Comparison of ENCODE assay signal across 12 mouse cellular contexts in genomic region chr14:73174091-73174995, GRCm38 (mm10). TPM values are rescaled to one million over a fixed set of nuclear protein-coding genes. Genes with fewer than 3 reads are reported as not detected.
DNase-seq lines count a peak whose midpoint lies in the region; ATAC-seq and TF ChIP-seq lines count a peak whose summit lies in the region.
"Had no signal": no experiment of that assay in that cellular context is flagged by ENCODE, and none has a peak within 500 bp of the region (broad histone marks: within the 10 kb centered on the region; RNA-seq: fewer than 3 reads in every experiment).

No protein-coding gene starts in this region.

- no peak overlapping the region for H3K4me3 ChIP-seq in embryonic facial prominence, embryonic 12.5 days
- no peak overlapping the region for H3K4me3 ChIP-seq in embryonic facial prominence, embryonic 10.5 days
- H3K4me3 ChIP-seq in left cerebral cortex, adult 2 months = no peak overlapping the region
- no peak overlapping the region for H3K4me3 ChIP-seq in midbrain, postnatal 0 days (ENCODE audit: low read depth, low read length)
- H3K4me3 ChIP-seq: hindbrain, embryonic 10.5 days; limb, embryonic 15.5 days had no signal

- no peaks in the 10 kb centered on the region for H3K9me3 ChIP-seq in embryonic facial prominence, embryonic 12.5 days
- no peaks in the 10 kb centered on the region for H3K9me3 ChIP-seq in embryonic facial prominence, embryonic 10.5 days
- no peaks in the 10 kb centered on the region for H3K9me3 ChIP-seq in midbrain, postnatal 0 days (ENCODE audit: low read length)
- H3K9me3 ChIP-seq: hindbrain, embryonic 10.5 days; limb, embryonic 15.5 days had no signal

- H3K4me1 ChIP-seq in embryonic facial prominence, embryonic 12.5 days = 0 out of 2 replicates have a peak, but pooled peaks cover 2% of the 10 kb centered on the region
- H3K4me1 ChIP-seq in embryonic facial prominence, embryonic 10.5 days = no peaks in the 10 kb centered on the region
- H3K4me1 ChIP-seq in midbrain, postnatal 0 days (ENCODE audit: insufficient read depth, low read length) = no peaks in the 10 kb centered on the region
- H3K4me1 ChIP-seq: hindbrain, embryonic 10.5 days had no signal

- no peak for ATAC-seq in embryonic facial prominence, embryonic 12.5 days (ENCODE audit: insufficient number of reproducible peaks, insufficient read depth, low FRiP score, low TSS enrichment)
- no peak for ATAC-seq in midbrain, postnatal 0 days (ENCODE audit: low FRiP score)

- no peak for TF ChIP-seq CTCF in left cerebral cortex, adult 2 months (IDR thresholded peaks at IDR 0.05)
- TF ChIP-seq CTCF in brain, embryonic 14.5 days (IDR thresholded peaks at IDR 0.05; ENCODE audit: borderline replicate concordance, extremely low read depth, insufficient read depth, insufficient read length) = no peak
- no peak for TF ChIP-seq CTCF in midbrain, postnatal 0 days (IDR thresholded peaks at IDR 0.05)

- 74% methylated on average over 7 of the region's 7 CpGs for WGBS in embryonic facial prominence, embryonic 12.5 days
- 86% methylated on average over 7 of the region's 7 CpGs for WGBS in embryonic facial prominence, embryonic 10.5 days
- whole genome bisulfite sequencing in midbrain, postnatal 0 days = 83% methylated on average over 7 of the region's 7 CpGs

- no peak for TF ChIP-seq POLR2A in brain, embryonic 14.5 days (IDR thresholded peaks at IDR 0.05; ENCODE audit: borderline replicate concordance, extremely low read depth, insufficient read depth, insufficient read length, poor library complexity, severe bottlenecking)

- H3K36me3 ChIP-seq in embryonic facial prominence, embryonic 12.5 days = peaks cover 92% of the 10 kb centered on the region
- H3K36me3 ChIP-seq in embryonic facial prominence, embryonic 10.5 days (replicated peaks) = peaks cover 100% of the 10 kb centered on the region
- peaks cover 25% of the 10 kb centered on the region for H3K36me3 ChIP-seq in midbrain, postnatal 0 days (ENCODE audit: insufficient read depth, low read length)

- no peaks in the 10 kb centered on the region for H3K27me3 ChIP-seq in embryonic facial prominence, embryonic 12.5 days
- H3K27me3 ChIP-seq in embryonic facial prominence, embryonic 10.5 days (replicated peaks; ENCODE audit: low read depth, poor library complexity, severe bottlenecking) = no peaks in the 10 kb centered on the region
- no peaks in the 10 kb centered on the region for H3K27me3 ChIP-seq in midbrain, postnatal 0 days (ENCODE audit: insufficient read depth, low read length)
- H3K27me3 ChIP-seq: limb, embryonic 15.5 days had no signal

- H3K4me2 ChIP-seq in embryonic facial prominence, embryonic 12.5 days (replicated peaks) = no peak overlapping the region
- H3K4me2 ChIP-seq in midbrain, postnatal 0 days (ENCODE audit: low read depth, low read length, poor library complexity, severe bottlenecking) = no peak overlapping the region
- H3K4me2 ChIP-seq: limb, embryonic 15.5 days had no signal

- no peak for DNase-seq in embryonic facial prominence, embryonic 10.5 days (ENCODE audit: low spot score)
- DNase-seq in left cerebral cortex, adult 2 months (ENCODE audit: extremely low spot score in 1 of 2, low spot score in 2 of 2) = no peak
- no peak for DNase-seq in left cerebral cortex, postnatal 4 days
- peak; percentile 80 for DNase-seq in brain, embryonic 14.5 days (ENCODE audit: low read depth)
- peak; percentile 85 for DNase-seq in layer of hippocampus, adult 9-11 months
- no peak for DNase-seq in midbrain, postnatal 0 days (ENCODE audit: low spot score)
- no peak for DNase-seq in adrenal gland, adult 18-20 months (ENCODE audit: low spot score in 2 of 2)
- DNase-seq: kidney, adult 11 months; lung, postnatal 4 days had no signal

- H3K9ac ChIP-seq in embryonic facial prominence, embryonic 12.5 days = no peak overlapping the region
- H3K9ac ChIP-seq in midbrain, postnatal 0 days (replicated peaks; ENCODE audit: low read length, poor library complexity, severe bottlenecking) = no peak overlapping the region
- H3K9ac ChIP-seq: limb, embryonic 15.5 days had no signal

- peak overlapping the region; percentile 11; the same call in 1 of the 2 replicates for H3K27ac ChIP-seq in embryonic facial prominence, embryonic 12.5 days
- no peak overlapping the region; the same call in 1 of the 2 replicates for H3K27ac ChIP-seq in embryonic facial prominence, embryonic 10.5 days (replicated peaks)
- H3K27ac ChIP-seq in left cerebral cortex, adult 2 months = peak overlapping the region; percentile 36; the same call in 1 of the 2 replicates
- no peak overlapping the region for H3K27ac ChIP-seq in midbrain, postnatal 0 days (ENCODE audit: low read depth, low read length)
- H3K27ac ChIP-seq: hindbrain, embryonic 10.5 days; limb, embryonic 15.5 days had no signal

- intact Hi-C loops in left cerebral cortex, adult 2 months (cut with DNase I) = no loop called here
- intact Hi-C loops in left cerebral cortex, postnatal 4 days (cut with DNase I) = no loop called here

RNA-seq across cellular contexts. Expression of gene Rcbtb2, which starts 51.5 kb away (rescaled TPM):
- 155 and 160 TPM in 2 replicates for polyA plus RNA-seq in embryonic facial prominence, embryonic 12.5 days (2016; fragmentation: Nextera tagmentation; extraction: Ambion mirVana)
- 171 and 180 TPM in 2 replicates for polyA plus RNA-seq in embryonic facial prominence, embryonic 10.5 days (2016; fragmentation: Nextera tagmentation; extraction: Ambion mirVana)
- 10 to 100 TPM; 19.1 to 20.6 TPM for total RNA-seq in left cerebral cortex, adult 2 months (2021)
- 10 to 100 TPM; 36.6 to 45.4 TPM for total RNA-seq in left cerebral cortex, postnatal 4 days (2021)
- 58.8 and 69.3 TPM in 2 replicates for polyA plus RNA-seq in brain, embryonic 14.5 days (2012; rRNA removed)
- 54.1 and 77.5 TPM in 2 replicates for total RNA-seq in midbrain, postnatal 0 days (2014; rRNA removed)
- 43.1 and 45.4 TPM in 2 replicates for polyA plus RNA-seq in midbrain, postnatal 0 days (2015; fragmentation: Nextera tagmentation; extraction: Ambion mirVana)
- 10 to 100 TPM; 29.5 to 51.1 TPM for total RNA-seq in adrenal gland, adult 18-20 months (2021)

Comparison
In these comparisons a context has a peak if more than half of its experiments do, and no peak if none do; other contexts are left out.
1. H3K27ac ChIP-seq: peak in embryonic facial prominence, embryonic 12.5 days (single experiment) and left cerebral cortex, adult 2 months (single experiment); none in embryonic facial prominence, embryonic 10.5 days (single experiment) and midbrain, postnatal 0 days (single experiment).
2. DNase-seq: peak in brain, embryonic 14.5 days (single experiment) and layer of hippocampus, adult 9-11 months (single experiment); none in embryonic facial prominence, embryonic 10.5 days (single experiment), left cerebral cortex, adult 2 months (0 of 2), left cerebral cortex, postnatal 4 days (single experiment), midbrain, postnatal 0 days (single experiment) and adrenal gland, adult 18-20 months (0 of 2).